Mouse (Mus musculus) hindbrain, embryonic 14.5 days (tissue): ENCODE data around the gene N4bp2. TPM values are rescaled to one million over a fixed set of nuclear protein-coding genes. Genes with fewer than 3 reads are reported as not detected.

ENCODE experiments used
- ATAC-seq: fragments of 200-750 bp; cut with Nextera tagmentation; 2 replicates; pipeline ENCODE4 v1.8.0; 2017; ENCODE audit warnings: moderate number of reproducible peaks, mild to moderate bottlenecking, moderate TSS enrichment, moderate library complexity; ENCODE audit not compliant: low FRiP score
- DNase-seq: peaks from one replicate; pipeline ENCODE4 v3.0.0-alpha.2; 2015; ENCODE audit warnings: low spot score
- H3K27ac ChIP-seq: fragments of 300-500 bp; sonication (generic); 2 replicates; pipeline ENCODE4 v1.5.1; 2014; ENCODE audit warnings: mild to moderate bottlenecking, moderate library complexity
- H3K27me3 ChIP-seq: fragments of 300-500 bp; sonication (generic); 2 replicates; pipeline ENCODE4 v1.6.1; 2014; ENCODE audit warnings: mild to moderate bottlenecking, low read length, mixed read lengths; ENCODE audit not compliant: control insufficient read depth, insufficient read depth
- H3K36me3 ChIP-seq: fragments of 300-500 bp; sonication (generic); replicated peaks from 2 replicates; pipeline ENCODE4 v1.6.1; 2014; ENCODE audit not compliant: control insufficient read depth, insufficient read depth
- H3K4me1 ChIP-seq: fragments of 300-500 bp; sonication (generic); replicated peaks from 2 replicates; pipeline ENCODE4 v1.6.1; 2014; ENCODE audit warnings: antibody characterized with exemption, low read length, mixed read lengths; ENCODE audit not compliant: control insufficient read depth, insufficient read depth
- H3K4me2 ChIP-seq: fragments of 300-500 bp; sonication (generic); replicated peaks from 2 replicates; pipeline ENCODE4 v1.6.1; 2014; ENCODE audit warnings: mild to moderate bottlenecking, moderate library complexity
- H3K4me3 ChIP-seq: fragments of 300-500 bp; sonication (generic); replicated peaks from 2 replicates; pipeline ENCODE4 v1.5.1; 2014; ENCODE audit warnings: mild to moderate bottlenecking, low read length
- H3K9ac ChIP-seq: fragments of 300-500 bp; sonication (generic); 2 replicates; pipeline ENCODE4 v1.6.1; 2014
- H3K9me3 ChIP-seq: fragments of 300-500 bp; sonication (generic); 2 replicates; pipeline ENCODE4 v1.6.1; 2016; ENCODE audit warnings: low read length; ENCODE audit not compliant: control insufficient read depth
- WGBS: fragments of 180-500 bp; shearing (Covaris S2); extraction: QIAGEN DNeasy Blood & Tissue Kit; methylation state at CpG from one replicate; pipeline ENCODE4 v1.1.7; 2014; 5-methylcytosine and 5-hydroxymethylcytosine counted together
- polyA plus RNA-seq: library from polyadenylated mRNA; unstranded; fragments of >200 nt; fragmentation: Nextera tagmentation; extraction: Ambion mirVana; gene quantifications from 2 replicates; pipeline ENCODE4 v1.2.1, GENCODE M21; 2014

N4bp2 gene
- polyA plus RNA-seq, 1 experiment from 2014 or later = 26.9 TPM

DNA sequence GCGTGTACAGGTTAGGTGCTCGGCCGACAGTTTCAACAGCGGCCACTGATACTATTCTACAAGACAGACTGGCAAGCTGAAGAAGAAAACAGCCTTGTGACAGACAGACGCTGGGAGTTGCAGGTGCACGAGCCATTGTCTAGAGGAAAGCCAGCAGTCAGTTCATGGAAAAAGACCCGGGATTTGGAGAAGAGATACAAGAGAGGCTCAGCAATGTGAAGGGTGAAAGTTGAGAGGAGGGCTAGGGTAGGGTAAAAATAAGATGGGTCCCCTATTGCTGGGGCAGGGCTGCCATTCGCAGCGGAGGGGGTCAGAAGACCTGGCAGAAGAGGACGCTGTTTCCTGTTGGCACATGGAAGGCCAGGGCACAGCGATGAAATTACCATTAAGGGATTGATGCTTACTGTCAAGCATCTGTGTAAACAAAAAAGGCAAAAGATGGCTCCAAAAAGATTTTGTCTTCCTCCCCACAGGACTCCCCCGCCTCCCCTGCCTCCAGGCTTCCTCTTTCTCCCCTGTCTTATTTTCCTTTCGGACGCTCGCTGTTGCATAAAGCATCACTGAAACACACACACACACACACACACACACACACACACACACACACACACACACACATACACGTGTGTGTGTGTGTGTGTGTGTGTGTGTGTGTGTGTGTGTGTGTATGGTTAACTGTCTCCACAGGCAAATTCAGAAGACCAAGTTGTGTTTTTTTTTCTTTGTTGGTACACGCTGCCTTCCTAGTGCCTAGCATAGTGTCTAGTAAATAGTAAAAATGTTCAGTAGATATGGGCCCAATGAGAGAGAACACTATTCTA, 93.5 kb downstream of the N4bp2 start:
- Histone ChIP-seq H3K4me1 (no peaks in the 10 kb centered on the region), H3K27ac (no peak overlapping the region), H3K4me2 (no peak overlapping the region), H3K27me3 (no peaks in the 10 kb centered on the region), H3K9ac (no peak overlapping the region), H3K4me3 (no peak overlapping the region), H3K36me3 (no peaks in the 10 kb centered on the region), H3K9me3 (no peaks in the 10 kb centered on the region)
- ATAC-seq = no peak
- no peak for DNase-seq
- 80% methylated on average over 17 of the region's 17 CpGs for WGBS

DNA sequence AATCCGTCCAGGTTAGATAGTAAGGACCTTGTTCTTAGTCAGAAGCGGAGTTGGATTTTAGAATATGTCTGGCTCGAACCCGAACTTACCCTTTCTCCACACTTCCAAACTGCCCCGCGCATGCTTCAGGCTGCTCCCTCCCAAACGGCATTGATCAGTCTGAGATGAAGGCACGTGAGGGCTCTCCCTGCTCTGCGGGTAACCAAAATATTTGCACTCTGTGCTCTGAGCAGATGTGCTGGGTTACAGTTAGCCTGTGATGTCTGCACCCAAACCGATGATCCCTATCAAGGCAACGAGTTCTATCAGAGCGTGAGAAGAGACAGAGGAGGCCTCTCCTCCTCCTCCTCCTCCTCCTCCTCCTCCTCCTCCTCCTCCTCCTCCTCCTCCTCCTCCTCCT, 94.6 kb downstream of the N4bp2 start:
- Histone ChIP-seq H3K9ac (no peak overlapping the region), H3K27me3 (no peaks in the 10 kb centered on the region), H3K4me2 (no peak overlapping the region), H3K36me3 (no peaks in the 10 kb centered on the region), H3K4me3 (no peak overlapping the region), H3K9me3 (no peaks in the 10 kb centered on the region), H3K27ac (no peak overlapping the region), H3K4me1 (no peaks in the 10 kb centered on the region)
- 79% methylated on average over 12 of the region's 12 CpGs for WGBS
- DNase-seq = no peak
- ATAC-seq = no peak

DNA sequence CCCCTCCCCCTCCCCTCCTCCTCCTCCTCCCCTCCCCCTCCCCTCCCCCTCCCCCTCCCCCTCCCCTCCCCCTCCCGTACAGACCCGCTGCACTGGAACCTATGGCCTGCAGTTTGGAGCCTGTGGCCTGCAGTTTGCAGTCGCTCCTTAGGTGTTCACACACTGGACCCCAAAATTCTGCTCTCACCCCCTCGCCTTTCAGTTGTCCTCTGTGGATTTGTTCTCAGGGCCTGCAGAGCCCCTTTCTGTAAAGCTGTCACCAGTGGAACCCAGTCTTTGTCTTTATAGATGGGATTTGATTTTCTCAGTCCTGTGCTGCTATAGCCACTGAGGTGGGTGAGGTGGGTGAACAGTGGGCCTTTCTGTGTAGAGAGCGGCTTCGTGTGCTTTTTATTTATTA, 95.0 kb downstream of the N4bp2 start:
- WGBS = 96% methylated on average over 4 of the region's 6 CpGs
- H3K9ac ChIP-seq = no peak overlapping the region

DNA sequence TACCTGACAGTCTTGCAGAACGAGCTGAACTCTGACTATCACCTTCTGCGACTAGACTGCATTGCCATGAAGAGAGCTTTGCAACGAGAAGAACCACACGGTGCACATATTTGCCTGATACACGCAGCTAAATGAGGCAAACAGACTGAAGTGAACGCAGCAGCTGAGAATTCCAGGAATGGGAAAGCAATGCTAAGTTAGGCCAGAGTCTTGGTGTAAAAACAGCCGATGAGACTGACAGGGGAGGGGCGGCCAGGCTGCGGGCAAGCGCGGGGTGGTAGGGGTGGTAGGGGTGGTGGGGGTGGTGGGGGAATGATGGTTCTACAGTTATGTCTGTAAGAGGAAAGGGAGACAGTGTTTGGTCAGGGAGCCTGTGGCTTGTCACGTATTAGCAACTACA, 95.6 kb downstream of the N4bp2 start:
- H3K36me3 ChIP-seq = no peaks in the 10 kb centered on the region
- H3K27ac ChIP-seq = no peak overlapping the region
- ATAC-seq (no peak), DNase-seq (no peak)
- H3K4me1 ChIP-seq = no peaks in the 10 kb centered on the region
- H3K9ac ChIP-seq = no peak overlapping the region
- H3K9me3 ChIP-seq = no peaks in the 10 kb centered on the region
- no peak overlapping the region for H3K4me2 ChIP-seq
- no peaks in the 10 kb centered on the region for H3K27me3 ChIP-seq
- 81% methylated on average over 12 of the region's 12 CpGs for WGBS
- H3K4me3 ChIP-seq = no peak overlapping the region

More for the DNA sequence above, 95.0 kb downstream of the N4bp2 start:
- H3K27me3 ChIP-seq = no peaks in the 10 kb centered on the region
- no peak for ATAC-seq
- no peak overlapping the region for H3K4me2 ChIP-seq
- H3K4me3 ChIP-seq = no peak overlapping the region
- H3K4me1 ChIP-seq = no peaks in the 10 kb centered on the region
- H3K27ac ChIP-seq = no peak overlapping the region
- no peaks in the 10 kb centered on the region for H3K9me3 ChIP-seq
- no peaks in the 10 kb centered on the region for H3K36me3 ChIP-seq
- no peak for DNase-seq

DNA sequence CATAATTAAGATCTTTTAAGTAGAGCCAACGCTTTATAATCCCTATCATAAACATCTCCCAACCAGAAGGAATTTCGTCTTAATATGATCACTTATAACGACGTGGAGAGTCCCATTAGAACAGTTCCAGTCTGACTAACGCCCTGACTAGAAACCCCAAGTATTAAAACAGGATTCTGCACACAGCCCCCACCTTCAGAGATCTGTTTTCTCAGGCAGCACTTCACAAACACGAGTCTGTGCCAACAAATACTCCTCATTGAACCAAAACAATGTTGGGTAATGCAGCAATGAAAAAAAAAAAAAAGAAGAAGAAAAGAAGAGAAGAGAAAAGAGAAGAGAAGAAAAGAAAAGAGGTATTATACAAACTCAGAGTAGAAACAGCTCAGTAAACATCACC, 96.1 kb downstream of the N4bp2 start:
- Histone ChIP-seq H3K9ac (no peak overlapping the region), H3K9me3 (no peaks in the 10 kb centered on the region), H3K27me3 (no peaks in the 10 kb centered on the region), H3K27ac (no peak overlapping the region), H3K4me3 (no peak overlapping the region), H3K4me2 (no peak overlapping the region), H3K36me3 (no peaks in the 10 kb centered on the region), H3K4me1 (no peaks in the 10 kb centered on the region)
- DNase-seq (no peak), ATAC-seq (no peak)
- WGBS = 68% methylated on average over 6 of the region's 6 CpGs

DNA sequence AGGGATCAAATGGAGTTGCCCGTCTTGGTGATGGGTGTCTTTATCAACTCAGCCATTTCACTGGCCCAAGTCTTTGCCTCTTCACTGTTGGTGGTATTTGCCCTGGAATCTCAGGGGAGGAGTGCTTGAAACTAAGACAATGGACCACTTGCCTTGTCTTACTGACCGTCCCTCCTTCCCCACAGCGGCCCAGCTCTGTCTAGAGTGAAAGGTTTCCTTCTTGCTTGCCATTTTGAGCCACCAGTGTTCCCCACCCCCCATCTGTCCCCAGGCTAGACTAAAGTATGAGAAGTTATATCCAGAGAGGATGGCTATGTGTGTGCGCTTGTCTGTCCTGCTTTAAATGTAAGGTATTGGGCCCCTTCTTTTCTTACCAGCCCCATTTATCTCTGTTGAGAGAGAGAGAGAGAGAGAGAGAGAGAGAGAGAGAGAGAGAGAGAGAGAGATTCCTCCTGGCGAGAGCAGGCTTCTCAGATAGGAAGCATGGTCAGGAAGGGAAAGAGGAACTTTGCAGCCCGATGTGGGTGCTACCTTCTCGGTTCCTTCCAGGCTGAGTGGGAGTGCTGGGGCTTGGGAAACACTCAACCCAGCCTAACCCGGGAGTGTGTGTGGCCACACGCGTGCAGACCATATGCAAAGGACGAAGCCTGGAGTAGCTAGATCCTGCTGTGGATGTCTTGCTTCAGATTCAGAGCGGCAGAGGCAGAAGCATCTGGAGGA, 97.1 kb downstream of the N4bp2 start:
- no peaks in the 10 kb centered on the region for H3K4me1 ChIP-seq
- no peak overlapping the region for H3K27ac ChIP-seq
- H3K4me2 ChIP-seq = no peak overlapping the region
- no peak overlapping the region for H3K9ac ChIP-seq
- H3K9me3 ChIP-seq = no peaks in the 10 kb centered on the region
- H3K4me3 ChIP-seq = no peak overlapping the region
- DNase-seq (no peak), ATAC-seq (no peak)
- H3K27me3 ChIP-seq = no peaks in the 10 kb centered on the region
- WGBS = 68% methylated on average over 12 of the region's 12 CpGs
- no peaks in the 10 kb centered on the region for H3K36me3 ChIP-seq

DNA sequence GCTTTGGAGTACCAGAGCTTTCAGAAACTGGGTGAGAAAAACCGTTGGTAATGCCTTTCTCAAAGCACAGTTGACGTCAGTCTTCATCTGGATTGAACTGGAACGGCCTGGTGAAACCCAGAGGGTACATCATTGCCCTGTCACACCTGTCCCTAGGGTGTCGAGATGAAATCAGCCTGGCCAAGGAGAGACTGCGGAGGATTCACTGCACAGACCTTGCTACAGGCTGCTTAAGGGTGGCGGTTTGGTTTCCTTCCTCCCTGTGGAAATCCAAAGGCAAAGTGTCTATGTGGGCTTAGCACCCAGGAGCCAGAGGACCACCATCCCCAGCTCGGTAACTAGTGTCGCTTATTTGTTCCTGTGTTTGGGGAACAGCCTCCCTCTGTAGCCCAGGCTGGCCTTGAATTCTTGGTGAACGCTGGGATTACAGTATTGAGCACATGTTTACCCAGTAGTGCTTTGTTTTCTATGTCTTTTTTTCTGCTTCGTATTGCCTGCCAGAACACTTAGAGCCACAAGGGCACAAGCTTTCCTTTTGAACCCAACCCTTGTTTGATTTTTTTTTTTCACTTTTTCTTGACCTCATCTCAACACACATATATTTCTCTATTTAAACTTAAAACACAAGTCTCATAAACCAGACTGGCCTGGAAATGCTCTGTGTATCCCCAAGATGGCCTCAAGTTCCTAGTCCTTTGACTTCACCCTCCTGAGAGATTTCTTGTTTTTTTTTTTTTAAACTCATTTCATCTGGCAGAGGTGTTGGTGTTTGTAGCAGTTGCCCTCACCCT, 98.0 kb downstream of the N4bp2 start, which contains the start of gene Rhoh:
TSS of gene Rhoh (plus strand) at position 60 of the 791 bp plus-strand sequence.
- Histone ChIP-seq H3K4me2 (no peak within 1 kb of the TSS), H3K4me3 (no peak within 1 kb of the TSS), H3K4me1 (no peaks in the 10 kb centered on the region), H3K27ac (no peak within 1 kb of the TSS), H3K27me3 (no peaks in the 10 kb centered on the region), H3K9ac (no peak within 1 kb of the TSS), H3K36me3 (no peaks in the 10 kb centered on the region), H3K9me3 (no peaks in the 10 kb centered on the region)
- WGBS = 81% methylated on average over 10 of the region's 10 CpGs
- DNase-seq (no peak), ATAC-seq (no peak)

DNA sequence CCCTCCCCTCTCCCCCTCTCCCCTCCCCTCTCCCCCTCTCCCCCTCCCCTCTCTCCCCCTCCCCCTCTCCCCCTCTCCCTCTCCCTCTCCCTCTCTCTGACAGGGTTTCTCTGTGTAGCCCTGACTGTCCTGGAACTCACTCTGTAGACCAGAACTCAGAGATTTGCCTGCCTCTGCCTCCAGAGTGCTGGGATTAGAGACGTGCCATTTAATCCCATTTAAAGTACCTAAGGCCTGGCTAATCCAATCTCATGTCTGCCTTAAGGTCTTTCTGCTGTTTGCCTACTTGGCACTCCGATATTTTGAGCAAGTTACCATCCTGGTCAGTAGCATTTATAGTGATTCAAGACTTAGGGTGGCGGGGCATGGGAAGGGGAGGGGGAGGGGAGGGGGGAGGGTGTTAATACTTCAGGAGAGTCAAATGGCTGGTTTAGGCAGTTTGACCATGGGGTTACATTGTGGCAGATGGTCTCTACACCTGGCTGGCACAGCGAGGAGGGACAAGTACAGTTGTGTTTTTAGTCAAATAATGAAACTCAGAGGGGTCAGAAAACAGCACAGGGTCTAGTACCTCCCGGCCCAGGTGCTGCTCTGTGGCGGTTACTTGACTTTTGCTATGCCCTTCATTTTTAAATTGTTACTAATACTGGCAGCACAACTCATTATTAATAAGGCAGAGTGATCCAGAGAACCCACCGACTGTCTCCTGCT, 99.1 kb downstream of the N4bp2 start:
- no peak overlapping the region for H3K27ac ChIP-seq
- H3K9me3 ChIP-seq = no peaks in the 10 kb centered on the region
- no peak for ATAC-seq
- 91% methylated on average over 7 of the region's 7 CpGs for WGBS
- no peaks in the 10 kb centered on the region for H3K36me3 ChIP-seq
- H3K4me3 ChIP-seq = no peak overlapping the region
- no peak overlapping the region for H3K9ac ChIP-seq
- no peak overlapping the region for H3K4me2 ChIP-seq
- no peaks in the 10 kb centered on the region for H3K4me1 ChIP-seq
- no peak for DNase-seq
- H3K27me3 ChIP-seq = no peaks in the 10 kb centered on the region

DNA sequence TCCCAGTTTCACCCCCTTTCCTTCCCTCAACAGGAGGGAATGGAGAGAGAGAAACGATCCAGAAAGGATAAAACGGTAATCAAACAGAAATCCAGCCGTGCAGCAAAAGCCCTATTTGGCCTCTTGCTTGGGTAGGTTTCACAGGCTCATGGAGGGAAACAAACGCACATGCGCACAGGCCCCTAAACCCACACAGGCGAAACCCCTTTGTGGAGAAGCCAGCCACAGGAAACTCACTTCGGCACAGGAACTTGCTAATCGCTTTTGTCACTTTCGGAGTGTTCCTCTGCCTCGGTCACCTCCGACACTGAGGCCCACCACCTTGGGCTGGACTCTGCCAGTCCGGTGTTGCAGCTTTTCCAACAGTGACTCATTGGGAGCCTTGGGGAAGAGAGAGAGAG, 100.0 kb downstream of the N4bp2 start:
- Histone ChIP-seq H3K9me3 (no peaks in the 10 kb centered on the region), H3K27me3 (no peaks in the 10 kb centered on the region), H3K4me1 (no peaks in the 10 kb centered on the region), H3K36me3 (no peaks in the 10 kb centered on the region), H3K4me2 (no peak overlapping the region), H3K9ac (no peak overlapping the region), H3K4me3 (no peak overlapping the region), H3K27ac (no peak overlapping the region)
- WGBS = 85% methylated on average over 12 of the region's 12 CpGs
- ATAC-seq = no peak
- DNase-seq = no peak
